Mouse (Mus musculus): ENCODE data around the gene Prdm10.

The Prdm10 gene

DNA sequence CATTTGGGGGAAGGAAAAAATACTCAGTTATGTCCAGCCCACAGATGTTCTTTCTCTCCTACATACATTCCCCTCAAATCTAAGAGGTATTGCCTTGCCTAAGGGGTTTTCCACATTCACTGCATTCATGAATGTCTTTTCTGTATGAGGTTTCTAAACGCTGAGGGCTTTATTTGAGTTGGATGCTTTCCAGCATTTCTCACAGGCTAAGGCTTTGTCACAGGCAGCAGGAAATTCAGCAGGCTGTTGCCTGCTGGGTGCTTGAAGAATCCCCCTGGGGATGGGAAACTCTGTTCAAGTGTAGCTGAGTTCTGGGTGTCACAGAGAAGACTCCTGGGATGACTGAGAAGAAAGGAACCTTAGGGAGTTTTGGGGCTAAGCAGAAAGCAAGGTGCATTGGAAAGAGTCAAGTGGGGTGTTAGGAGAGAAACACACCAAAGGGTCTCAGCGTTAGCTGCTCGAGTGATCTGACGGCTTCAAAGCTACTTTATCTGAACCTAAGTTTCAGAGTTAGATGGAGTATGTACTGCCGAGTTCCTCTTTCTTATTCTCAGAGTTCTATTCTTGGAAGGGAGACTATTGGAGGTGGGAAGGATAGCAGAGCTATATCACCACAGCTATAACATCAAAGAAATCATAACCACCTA is 14.2 kb upstream of the Prdm10 start:
- no peak for DNase-seq

DNA sequence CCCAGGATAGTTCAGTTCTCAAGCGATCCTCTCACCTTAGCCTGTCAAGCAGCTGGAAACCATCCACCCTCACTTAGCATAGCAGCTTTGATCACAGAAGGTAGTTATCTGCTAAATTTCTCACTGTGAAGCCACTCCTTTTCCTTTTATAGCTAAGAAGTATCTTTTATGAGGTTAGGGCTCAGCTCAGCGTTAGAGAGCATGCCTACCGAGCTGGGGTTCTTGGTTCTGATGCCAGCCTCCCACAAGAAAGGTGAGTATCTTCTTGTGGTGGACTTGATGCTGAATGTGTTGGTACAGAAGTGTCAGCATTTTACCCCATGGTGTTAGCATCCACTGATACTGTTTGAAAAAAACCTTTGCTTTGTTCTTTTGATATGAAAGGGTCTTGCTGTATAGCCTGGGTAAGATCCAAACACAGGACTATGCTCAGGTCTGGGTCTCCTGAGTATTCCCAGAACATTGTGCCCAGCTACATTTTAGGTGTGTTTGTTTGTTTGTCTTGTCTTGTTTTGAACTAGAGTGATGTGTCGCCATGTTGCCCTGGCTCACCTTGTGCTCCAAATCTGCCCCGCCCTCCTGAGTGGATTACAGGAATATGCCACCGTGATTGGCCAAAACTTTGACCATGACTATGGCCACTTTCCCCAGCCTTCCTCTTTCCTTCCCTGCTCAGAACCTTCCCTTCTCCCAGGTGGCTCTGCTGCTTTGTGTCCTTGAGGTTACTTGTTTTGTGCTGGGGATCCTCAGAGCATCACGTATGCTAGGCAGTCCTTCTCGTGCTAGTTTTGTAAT is 8.9 kb upstream of the Prdm10 start:
- no peak for DNase-seq

DNA sequence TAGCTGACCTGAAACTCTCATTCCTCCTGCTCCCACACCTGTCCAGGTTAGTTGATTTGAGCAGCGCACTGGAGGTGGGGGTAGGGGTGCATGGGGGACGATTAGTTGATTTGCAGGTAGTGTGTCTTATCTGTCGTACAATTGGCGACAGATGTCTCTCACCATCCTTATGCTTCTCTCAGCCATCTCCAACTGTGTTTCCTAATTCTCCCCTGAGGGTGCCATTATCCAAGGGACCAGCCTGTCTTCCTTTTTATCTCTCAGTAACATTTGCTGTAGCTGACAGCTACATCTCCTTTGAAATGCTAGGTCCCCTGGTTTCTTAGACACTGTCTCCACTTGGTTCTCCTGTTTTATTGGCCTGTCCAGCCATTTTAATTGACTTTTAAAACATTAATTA is 8.2 kb upstream of the Prdm10 start:
- DNase-seq = no peak

DNA sequence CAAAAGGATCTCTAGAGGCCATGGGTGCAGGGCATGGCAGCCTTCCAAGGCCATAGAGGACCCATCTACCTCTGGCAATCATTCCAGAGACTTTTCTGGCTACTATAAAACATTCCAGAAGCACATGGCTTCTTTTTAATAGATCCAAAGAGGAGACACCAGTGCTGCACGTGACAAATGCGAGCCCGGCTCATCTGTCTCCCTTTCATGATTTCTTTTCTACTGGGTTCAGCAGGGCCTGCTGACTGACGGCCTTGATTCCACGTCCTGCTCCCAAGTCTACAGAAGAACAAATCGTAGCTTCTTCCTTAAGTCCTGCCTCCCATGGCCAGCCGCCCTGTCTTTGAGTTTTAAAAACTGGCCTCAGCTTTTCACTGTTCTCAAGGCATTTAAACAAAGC is 1.7 kb upstream of the Prdm10 start:
- DNase-seq = no peak

DNA sequence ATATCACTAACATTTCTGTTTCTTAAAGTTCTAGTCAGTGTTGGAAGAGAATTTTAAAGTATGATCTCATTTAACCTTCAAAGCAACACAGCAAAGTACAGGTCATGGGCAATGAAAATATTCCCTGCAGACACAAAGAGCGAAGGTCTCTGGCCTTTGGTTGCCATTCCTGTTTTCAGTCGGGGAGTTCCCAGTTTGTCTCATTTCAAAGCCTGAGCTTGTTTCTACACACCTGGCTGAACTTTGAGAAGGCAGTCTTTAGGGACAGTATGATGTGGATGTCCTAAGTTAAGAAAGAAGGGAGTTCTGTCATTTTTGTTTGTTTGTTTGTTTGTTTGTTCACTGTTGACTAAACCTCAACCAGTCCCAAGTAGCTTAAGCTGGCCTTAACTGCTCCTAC is 1.0 kb upstream of the Prdm10 start:
- no peak for DNase-seq

DNA sequence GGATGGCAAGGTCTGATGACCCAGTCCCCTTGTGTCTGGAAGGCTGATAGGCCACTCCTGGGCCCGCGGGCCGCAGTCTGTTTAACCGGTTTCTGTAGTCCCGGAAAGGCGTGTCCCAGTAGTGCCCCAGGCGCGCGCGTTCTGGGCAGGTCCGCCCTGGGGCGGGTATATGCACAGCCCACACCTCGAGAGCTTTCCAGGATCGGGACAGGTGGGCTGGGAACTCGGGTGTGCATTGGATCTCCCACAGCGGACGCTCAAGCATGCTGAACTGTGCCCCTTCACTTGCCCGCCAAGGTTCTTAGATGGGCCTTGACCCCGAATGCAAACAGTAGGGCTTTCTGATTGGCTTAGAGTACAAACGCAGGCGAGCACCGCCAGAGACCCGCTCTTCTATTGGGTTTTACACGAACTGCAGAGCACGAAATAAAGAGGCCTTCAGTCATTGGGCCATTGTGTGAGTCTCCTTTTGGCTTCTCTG is 413 bp upstream of the Prdm10 start:
- peak; percentile 71 to 78 for DNase-seq

DNA sequence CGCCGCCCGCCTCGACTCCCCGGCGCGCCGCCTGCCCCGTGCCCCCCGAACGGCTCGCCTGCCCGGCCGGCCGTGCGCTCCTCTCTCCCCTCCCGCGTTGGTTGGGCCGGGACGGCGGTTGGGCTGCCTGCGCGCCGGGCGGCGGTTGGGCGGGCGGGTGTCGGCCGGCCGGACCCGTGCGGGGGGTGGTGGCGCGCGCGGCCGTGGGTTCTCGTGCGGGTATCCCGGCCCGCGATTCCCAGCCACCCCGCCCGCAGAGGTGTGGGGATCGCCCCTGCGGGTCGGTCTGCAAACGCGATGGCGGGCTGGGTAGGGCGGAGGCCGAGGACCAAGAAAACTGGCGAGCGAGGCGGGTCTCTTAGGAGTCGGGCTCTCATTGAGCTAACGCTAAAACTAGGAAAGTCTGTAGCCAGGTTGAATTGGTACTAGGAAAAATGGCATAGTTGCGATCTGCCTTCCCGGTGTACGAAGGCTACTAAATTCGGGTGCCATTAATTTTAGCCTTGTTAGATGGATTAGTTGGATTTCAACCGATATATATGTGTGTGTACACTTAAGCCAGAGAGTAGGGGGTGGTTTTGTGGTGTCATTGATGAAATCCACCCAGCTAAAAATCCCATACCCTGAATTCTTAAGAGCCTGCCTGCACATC is 799 bp downstream of the Prdm10 start:
- no peak for DNase-seq

DNA sequence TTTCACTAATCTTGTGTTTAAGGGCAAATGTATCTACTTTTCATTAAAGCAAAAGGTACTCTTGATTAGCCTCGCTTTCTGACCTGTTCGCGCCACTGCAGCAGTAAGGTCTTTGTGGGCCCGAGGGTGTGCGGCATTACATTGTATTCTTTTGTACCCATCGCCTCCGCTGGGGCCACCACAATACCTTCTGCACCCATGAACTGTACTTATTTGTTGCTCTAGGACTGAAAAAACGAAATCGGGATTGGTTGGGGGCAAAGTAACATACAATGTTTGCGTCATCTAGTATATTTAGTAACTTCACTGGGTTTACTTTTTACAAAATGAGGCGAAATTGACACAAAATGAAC is 1.3 kb downstream of the Prdm10 start:
- peak in 1 of 2 experiments; percentile 14 for DNase-seq

DNA sequence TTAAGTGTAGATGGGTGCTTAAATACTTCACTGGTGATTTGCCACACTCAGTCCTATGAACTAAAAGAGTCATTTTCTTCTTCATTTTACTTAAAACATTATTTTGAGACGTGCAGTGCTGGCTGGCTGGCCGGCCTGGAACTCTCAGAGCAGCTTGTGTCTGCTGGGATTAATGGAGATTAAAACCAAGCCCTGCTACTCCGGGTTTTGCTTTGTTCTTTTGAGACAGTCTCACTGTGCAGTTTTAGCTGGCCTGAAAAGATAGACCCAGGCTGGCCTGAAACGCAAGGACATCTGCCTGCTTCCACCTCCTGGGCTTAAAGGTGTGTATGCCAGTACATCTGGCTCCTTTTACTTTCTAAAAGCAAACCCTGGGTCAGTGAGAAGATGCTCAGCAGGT is 2.2 kb downstream of the Prdm10 start:
- DNase-seq = no peak

DNA sequence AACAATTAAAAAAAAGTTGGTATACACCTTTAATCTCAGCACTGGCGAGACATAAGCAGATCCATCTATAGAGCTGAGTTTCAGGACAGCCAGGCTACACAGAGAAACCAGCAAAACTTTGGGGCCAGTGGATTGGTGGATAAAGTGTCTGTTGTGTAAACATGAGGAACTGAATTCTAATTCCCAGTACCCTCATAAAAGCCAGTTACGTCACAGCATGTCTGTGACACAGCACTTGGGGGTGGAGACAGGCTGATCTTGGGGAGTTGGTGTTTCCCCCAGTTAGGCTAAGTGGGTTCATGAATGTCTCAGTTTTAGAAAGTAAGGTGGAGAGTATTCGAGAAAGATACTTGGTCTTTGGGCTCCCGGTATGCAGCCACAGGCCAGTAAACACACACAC is 2.7 kb downstream of the Prdm10 start:
- no peak for DNase-seq

DNA sequence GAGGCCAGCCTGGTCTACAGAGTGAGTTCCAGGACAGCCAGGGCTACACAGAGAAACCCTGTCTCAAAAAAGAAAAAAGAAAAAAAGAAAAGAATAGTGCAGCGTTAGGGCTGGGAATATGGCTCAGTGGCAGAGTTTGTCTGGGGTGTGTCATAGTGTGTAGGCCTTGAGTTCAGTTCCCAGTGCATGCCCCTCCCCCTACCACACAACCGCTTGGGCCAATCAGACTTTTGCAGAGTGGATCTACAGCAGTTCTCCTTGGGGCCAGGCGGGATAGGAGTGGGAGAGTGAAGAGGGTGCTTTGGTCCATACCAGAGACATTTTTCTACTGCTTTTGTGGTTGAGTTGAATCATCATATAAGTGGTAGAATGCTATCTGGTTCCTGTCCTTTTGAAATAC is 3.6 kb downstream of the Prdm10 start:
- no peak for DNase-seq

DNA sequence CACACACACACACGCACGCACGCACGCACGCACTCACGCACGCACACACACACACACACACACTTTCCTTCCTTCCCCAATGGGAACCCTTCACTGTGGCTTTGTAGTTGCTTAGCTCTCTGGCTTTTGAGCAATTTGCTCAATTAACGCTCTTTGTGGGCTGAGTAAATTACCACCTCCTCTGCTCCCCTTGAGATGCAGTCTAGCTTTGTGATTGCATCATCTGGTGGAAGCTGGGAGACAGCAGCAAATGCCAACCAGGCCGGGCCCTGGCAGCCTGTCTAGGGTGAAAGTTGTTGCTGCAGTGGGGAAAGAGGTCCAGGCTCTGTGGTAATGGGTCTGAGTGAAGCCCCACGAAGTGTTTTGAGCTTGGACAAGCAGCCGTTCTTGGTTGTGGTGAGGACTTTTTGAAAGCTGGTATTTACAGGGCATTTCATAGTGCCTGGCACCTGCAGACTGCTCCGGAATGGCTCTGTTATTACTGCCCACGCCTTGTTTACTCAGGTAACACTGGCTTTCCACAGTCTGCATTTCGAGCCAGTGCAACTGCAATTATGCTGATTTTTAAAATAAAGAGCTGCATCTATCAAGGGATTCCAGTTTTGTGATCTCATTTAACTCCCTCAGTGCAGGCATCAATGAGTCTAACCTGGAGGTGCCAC is 10.0 kb downstream of the Prdm10 start:
- DNase-seq = no peak

DNA sequence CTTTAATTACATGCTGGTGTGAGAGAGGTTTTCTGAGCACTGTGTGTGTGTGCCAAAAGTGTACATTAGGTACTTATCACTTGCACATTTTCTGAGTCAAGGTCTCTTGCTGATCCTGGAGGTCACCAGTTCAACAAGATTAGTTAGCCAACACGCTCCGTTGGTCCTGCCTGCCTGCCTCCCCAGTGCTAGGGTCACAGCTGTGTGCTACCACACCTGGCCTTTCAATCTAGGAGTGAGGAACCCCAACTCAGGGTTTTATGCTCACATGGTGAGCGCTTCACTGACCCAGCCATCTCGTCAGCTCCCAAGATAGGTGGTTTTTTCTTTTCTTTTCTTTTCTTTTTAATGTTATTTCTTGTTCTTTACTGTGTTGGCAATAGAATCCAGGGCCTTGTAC is 11.6 kb downstream of the Prdm10 start:
- DNase-seq = no peak

DNA sequence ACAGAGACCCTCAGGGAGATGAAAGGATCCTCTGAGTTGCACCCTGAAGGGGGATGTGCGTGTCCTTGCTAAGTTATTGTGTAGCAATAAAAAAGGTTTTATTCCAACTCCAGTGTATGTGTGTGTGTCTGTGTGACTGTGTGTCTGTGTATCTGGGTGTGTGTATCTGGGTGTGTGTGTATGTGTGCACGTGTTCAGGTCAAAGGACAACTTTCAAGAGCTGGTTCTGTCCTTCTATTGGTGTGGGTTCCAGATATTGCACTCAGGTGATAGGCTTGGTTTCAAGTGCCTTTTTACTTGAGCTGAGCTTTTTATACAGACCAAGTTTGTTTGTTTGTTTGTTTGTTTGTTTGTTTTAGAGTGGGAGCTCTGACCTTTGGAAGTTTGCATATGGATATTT is 12.9 kb downstream of the Prdm10 start:
- no peak for DNase-seq

DNA sequence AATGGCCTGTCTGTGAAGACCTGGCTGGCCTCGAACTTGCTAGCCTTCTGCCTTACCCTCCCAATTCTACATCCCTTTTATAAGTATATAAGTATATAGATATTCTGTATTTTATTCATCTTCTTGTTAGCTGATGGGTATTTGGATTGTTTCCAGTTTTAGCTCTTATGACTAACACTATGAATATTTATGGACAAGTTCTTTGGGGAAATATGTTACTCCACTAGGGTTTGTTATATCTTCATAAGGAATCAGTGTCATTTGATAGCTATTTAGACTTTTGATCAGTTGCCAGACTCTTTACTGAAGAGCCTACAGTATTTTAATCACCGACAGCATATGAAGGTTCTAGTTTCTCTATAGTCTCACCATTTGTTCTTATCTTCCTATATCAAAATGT is 15.0 kb downstream of the Prdm10 start:
- DNase-seq = no peak

DNA sequence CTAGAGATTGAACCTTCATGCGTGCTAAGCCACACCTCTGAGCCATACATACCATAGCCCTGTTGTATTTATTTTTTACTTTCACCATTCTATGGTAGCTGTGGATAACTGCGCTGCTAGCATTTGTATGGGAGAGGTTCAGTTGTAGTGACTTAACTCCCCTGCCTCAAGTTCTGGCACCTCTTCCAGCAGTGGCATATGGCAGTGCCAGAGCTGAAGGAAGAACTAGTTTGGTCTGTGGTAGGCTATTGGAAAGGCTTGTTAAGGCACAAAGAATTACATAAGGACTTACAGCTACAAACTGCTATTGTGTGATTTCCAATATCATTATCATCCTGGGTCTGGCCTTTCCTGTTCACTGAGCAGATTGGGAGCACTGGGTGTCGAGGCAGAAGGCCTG is 16.0 kb downstream of the Prdm10 start:
- DNase-seq = no peak

DNA sequence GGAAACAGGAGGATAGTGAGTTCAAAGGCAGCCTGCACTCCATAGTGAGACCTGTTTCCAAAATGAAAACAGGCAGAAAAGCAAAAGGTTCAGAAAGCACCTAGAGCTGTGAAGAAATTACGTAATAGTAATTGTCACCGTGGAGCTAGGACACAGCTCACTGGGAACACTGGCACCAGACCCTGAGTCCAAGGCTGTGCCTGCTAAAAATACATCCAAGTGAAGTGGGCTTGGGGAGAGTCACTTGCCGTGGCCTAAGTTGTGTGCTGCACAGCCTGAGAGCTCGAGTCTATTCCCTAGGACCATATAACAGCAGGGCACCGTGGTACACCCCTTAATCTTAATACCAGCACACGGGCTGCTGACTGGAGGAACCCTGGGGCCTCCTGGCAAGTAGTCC is 18.4 kb downstream of the Prdm10 start:
- no peak for DNase-seq

DNA sequence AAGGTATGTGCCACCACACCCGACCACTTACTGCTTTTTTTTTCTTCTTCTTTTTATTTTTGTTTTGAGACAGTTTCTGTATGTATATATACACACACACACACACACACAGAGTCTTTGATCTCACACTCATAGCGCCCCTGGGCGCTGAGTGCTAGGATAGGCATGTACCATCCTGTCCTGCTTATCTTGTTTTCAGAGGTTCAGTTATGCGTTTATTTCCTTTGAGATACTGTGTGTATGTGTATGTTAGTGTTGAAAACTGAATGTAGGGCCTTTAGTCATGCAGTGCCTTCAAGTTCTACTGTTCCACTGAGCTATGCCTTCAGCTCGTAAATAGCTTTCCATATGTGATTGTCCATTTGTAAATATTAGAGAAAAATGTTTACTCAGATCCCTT is 20.2 kb downstream of the Prdm10 start:
- DNase-seq = no peak

DNA sequence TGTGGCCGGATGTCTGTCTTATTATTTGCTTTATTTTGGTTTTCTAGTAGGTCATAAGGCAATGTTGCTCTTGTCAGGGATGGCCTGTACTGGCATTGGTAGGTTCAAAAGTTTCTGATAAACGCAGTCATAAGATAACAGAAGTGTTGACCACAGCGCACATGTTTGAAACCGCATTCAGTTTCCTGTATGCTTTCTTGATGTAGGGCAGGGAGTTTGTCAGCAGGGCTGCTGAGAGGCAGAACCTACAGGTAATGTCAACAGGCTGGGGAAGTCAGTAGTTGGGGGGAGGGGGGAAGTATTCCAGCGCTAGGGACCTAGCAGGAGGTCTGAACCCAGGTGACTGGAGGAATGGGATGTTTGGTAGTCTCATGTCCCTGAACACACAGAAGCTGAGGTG is 20.8 kb downstream of the Prdm10 start:
- peak in 1 of 2 experiments; percentile 16 for DNase-seq

DNA sequence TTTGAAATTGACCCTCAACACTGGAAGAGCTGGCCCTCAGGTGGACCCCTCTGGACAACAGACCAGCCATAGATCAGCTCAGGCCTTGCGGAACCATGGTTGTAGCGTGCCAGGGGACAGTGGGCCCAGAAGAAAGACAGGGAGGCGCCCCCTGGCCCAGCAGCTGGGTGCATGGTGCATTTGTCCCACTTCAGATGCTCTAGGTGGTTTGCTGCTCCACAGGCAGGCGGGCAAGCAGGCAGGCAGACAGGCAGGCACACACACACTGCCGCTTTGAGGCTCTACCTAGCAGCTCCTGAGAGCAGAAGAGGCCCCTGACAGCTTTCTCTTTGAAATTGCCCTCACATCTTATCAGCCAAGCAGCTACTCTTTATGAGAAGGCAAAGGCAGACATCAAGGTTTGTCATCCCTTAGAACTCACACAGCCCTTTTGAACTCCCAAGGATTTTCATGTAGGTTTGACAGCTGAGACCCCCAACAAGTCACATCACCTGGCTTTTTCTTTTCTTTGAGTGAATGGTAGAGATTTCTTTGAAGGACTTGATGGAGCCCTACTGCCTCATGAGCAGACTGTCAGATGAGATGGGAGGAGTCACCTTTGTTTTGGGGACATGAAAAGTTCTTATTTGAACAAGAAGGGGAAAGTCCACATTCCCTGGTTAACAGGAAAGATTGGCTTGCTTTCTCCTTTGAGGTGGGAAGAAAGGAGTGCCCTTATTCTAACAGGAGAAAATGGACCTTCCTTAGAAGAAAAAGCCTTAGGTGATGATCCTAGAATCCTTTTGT is 21.4 kb downstream of the Prdm10 start:
- DNase-seq = no peak

DNA sequence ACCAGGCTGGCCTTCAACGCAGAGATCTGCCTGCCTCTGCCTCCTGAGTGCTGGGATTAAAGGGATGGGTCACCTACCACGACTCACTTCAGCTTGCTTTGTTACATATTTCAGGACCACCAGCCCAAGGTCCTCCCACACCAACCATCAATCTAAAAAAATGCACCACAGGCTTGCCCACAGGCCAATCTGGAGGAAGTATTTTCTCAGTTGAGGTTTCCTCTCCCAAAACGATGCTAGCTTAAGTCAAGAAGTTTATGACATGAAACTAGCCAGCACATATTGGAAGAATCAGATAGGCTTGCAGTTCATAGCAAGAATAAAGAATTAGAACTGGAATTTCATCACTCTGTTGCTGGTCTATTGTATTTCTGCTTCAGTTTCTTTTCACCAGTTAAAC is 24.0 kb downstream of the Prdm10 start:
- no peak for DNase-seq

DNA sequence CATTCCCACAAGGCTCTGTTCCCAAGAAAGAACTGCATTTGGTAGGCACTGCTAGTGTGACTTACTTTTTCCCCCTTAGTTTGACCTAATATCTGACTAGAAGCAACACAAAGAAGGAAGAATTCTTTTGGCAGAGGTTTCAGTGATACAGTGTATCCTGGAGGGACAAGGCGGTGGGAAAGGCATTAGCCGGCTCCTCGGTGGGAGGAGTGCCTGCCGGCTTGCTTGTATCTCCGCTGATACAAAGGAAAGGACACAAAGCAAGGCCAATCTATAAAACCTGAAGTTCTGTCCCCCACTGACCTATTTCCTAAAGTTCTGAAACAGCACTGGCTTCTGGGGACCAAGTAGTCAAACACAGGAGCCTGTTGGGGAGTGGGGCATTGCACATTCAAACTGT is 24.8 kb downstream of the Prdm10 start:
- DNase-seq = no peak

DNA sequence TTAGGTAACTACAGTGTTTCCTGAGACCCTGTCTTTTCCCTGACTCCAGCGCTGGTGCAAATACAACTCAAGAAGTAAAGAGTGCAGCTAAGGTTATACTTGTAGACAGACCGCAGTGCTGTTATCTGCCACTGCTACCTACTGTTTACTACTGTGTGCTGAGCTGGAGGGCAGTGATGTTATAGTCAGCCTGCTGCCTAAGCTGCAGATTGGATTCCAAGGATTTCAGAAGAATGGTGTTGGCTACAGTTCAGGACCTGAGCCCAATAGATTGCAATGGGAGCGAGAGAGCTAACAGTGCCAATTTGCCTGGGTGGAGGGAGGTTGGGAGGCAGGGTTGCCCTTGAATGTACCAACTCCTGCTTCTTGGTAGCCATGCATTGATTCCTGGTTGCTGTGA is 25.5 kb downstream of the Prdm10 start:
- no peak for DNase-seq

Measured in spleen, adult 18-20 months (tissue).